Mouse (Mus musculus): ENCODE measurements at regions not wholly inside any gene's neighbourhood (a gene's known extent, or its start where the extent isn't known, plus 50 kb on each side); places are given as distances from the start of the nearest gene placed in this dataset.
"Not testable (repeated sequence)": the region's sequence is repeated elsewhere in the genome, so short reads cannot be mapped to it uniquely, and the experiment has no call there.

- H3K4me3 ChIP-seq (ENCODE audit: low read depth, low read length); H3K27me3 ChIP-seq (ENCODE audit: control insufficient read depth, insufficient read depth, low read length); H3K9ac ChIP-seq (replicated peaks; ENCODE audit: low read length); ATAC-seq (replicated peaks; ENCODE audit: insufficient number of reproducible peaks, low FRiP score, low TSS enrichment, low read depth); H3K9me3 ChIP-seq (replicated peaks; ENCODE audit: control insufficient read depth, low read length); H3K4me1 ChIP-seq (ENCODE audit: control insufficient read depth, insufficient read depth, low read length); H3K27ac ChIP-seq (replicated peaks; ENCODE audit: low read depth, low read length); H3K36me3 ChIP-seq (replicated peaks; ENCODE audit: control insufficient read depth, insufficient read depth, low read depth, low read length); DNase-seq (ENCODE audit: low spot score); H3K4me2 ChIP-seq (ENCODE audit: low read depth, low read length): not testable (repeated sequence)
Observed at GRCm38 (mm10) chr11:45424066-45424465, 427.8 kb upstream of the Clint1 start.

GRCm38 (mm10) chr11:45440937-45441720, 410.7 kb upstream of the Clint1 start:
- no peak for ATAC-seq (replicated peaks; ENCODE audit: insufficient number of reproducible peaks, low FRiP score, low TSS enrichment, low read depth)
- DNase-seq (ENCODE audit: low spot score), result peak; percentile 63
- Histone ChIP-seq H3K9me3 (replicated peaks; ENCODE audit: control insufficient read depth, low read length) (no peaks in the 10 kb centered on the region), H3K4me3 (ENCODE audit: low read depth, low read length) (no peak overlapping the region), H3K4me2 (ENCODE audit: low read depth, low read length) (no peak overlapping the region), H3K4me1 (ENCODE audit: control insufficient read depth, insufficient read depth, low read length) (no peaks in the 10 kb centered on the region), H3K36me3 (replicated peaks; ENCODE audit: control insufficient read depth, insufficient read depth, low read depth, low read length) (no peaks in the 10 kb centered on the region), H3K27me3 (ENCODE audit: control insufficient read depth, insufficient read depth, low read length) (no peaks in the 10 kb centered on the region), H3K27ac (replicated peaks; ENCODE audit: low read depth, low read length) (no peak overlapping the region), H3K9ac (replicated peaks; ENCODE audit: low read length) (no peak overlapping the region)
- 39% methylated on average over 3 of the region's 3 CpGs for WGBS

- 95% methylated on average over 2 of the region's 2 CpGs for WGBS
- Histone ChIP-seq H3K9ac (replicated peaks; ENCODE audit: low read length) (no peak overlapping the region), H3K27me3 (ENCODE audit: control insufficient read depth, insufficient read depth, low read length) (no peaks in the 10 kb centered on the region)
Observed at GRCm38 (mm10) chr11:45446512-45446911, 405.3 kb upstream of the Clint1 start.

GRCm38 (mm10) chr11:45454234-45454633, 397.6 kb upstream of the Clint1 start:
- Histone ChIP-seq H3K36me3 (replicated peaks; ENCODE audit: control insufficient read depth, insufficient read depth, low read depth, low read length) (no peaks in the 10 kb centered on the region), H3K27ac (replicated peaks; ENCODE audit: low read depth, low read length) (no peak overlapping the region), H3K9me3 (replicated peaks; ENCODE audit: control insufficient read depth, low read length) (no peaks in the 10 kb centered on the region), H3K4me1 (ENCODE audit: control insufficient read depth, insufficient read depth, low read length) (no peaks in the 10 kb centered on the region; the same call in 1 of the 2 replicates), H3K4me3 (ENCODE audit: low read depth, low read length) (no peak overlapping the region), H3K4me2 (ENCODE audit: low read depth, low read length) (no peak overlapping the region), H3K27me3 (ENCODE audit: control insufficient read depth, insufficient read depth, low read length) (no peaks in the 10 kb centered on the region), H3K9ac (replicated peaks; ENCODE audit: low read length) (no peak overlapping the region)
- 89% methylated on average over 5 of the region's 5 CpGs for WGBS
- DNase-seq (ENCODE audit: low spot score) (no peak), ATAC-seq (replicated peaks; ENCODE audit: insufficient number of reproducible peaks, low FRiP score, low TSS enrichment, low read depth) (no peak)

More at GRCm38 (mm10) chr11:45446512-45446911, 405.3 kb upstream of the Clint1 start:
- H3K27ac ChIP-seq (replicated peaks; ENCODE audit: low read depth, low read length), result no peak overlapping the region
- H3K4me1 ChIP-seq (ENCODE audit: control insufficient read depth, insufficient read depth, low read length), result no peaks in the 10 kb centered on the region; the same call in 1 of the 2 replicates
- no peaks in the 10 kb centered on the region for H3K9me3 ChIP-seq (replicated peaks; ENCODE audit: control insufficient read depth, low read length)
- ATAC-seq (replicated peaks; ENCODE audit: insufficient number of reproducible peaks, low FRiP score, low TSS enrichment, low read depth) (no peak), DNase-seq (ENCODE audit: low spot score) (no peak)
- no peaks in the 10 kb centered on the region for H3K36me3 ChIP-seq (replicated peaks; ENCODE audit: control insufficient read depth, insufficient read depth, low read depth, low read length)
- H3K4me3 ChIP-seq (ENCODE audit: low read depth, low read length), result no peak overlapping the region
- H3K4me2 ChIP-seq (ENCODE audit: low read depth, low read length), result no peak overlapping the region

GRCm38 (mm10) chr11:45454933-45455332, 396.9 kb upstream of the Clint1 start:
- no peak overlapping the region for H3K9ac ChIP-seq (replicated peaks; ENCODE audit: low read length)
- H3K27ac ChIP-seq (replicated peaks; ENCODE audit: low read depth, low read length), result no peak overlapping the region
- no peak overlapping the region for H3K4me3 ChIP-seq (ENCODE audit: low read depth, low read length)
- ATAC-seq (replicated peaks; ENCODE audit: insufficient number of reproducible peaks, low FRiP score, low TSS enrichment, low read depth), result no peak
- no peaks in the 10 kb centered on the region for H3K36me3 ChIP-seq (replicated peaks; ENCODE audit: control insufficient read depth, insufficient read depth, low read depth, low read length)
- WGBS, result 66% methylated on average over 3 of the region's 3 CpGs
- H3K27me3 ChIP-seq (ENCODE audit: control insufficient read depth, insufficient read depth, low read length), result no peaks in the 10 kb centered on the region
- no peak for DNase-seq (ENCODE audit: low spot score)
- H3K4me1 ChIP-seq (ENCODE audit: control insufficient read depth, insufficient read depth, low read length), result no peaks in the 10 kb centered on the region; the same call in 1 of the 2 replicates
- H3K4me2 ChIP-seq (ENCODE audit: low read depth, low read length), result no peak overlapping the region
- no peaks in the 10 kb centered on the region for H3K9me3 ChIP-seq (replicated peaks; ENCODE audit: control insufficient read depth, low read length)

- no peak overlapping the region for H3K4me2 ChIP-seq (ENCODE audit: low read depth, low read length)
- H3K27me3 ChIP-seq (ENCODE audit: control insufficient read depth, insufficient read depth, low read length), result no peaks in the 10 kb centered on the region
- no peak overlapping the region for H3K9ac ChIP-seq (replicated peaks; ENCODE audit: low read length)
- no peak overlapping the region for H3K4me3 ChIP-seq (ENCODE audit: low read depth, low read length)
- H3K36me3 ChIP-seq (replicated peaks; ENCODE audit: control insufficient read depth, insufficient read depth, low read depth, low read length), result no peaks in the 10 kb centered on the region
- no peaks in the 10 kb centered on the region for H3K9me3 ChIP-seq (replicated peaks; ENCODE audit: control insufficient read depth, low read length)
- H3K27ac ChIP-seq (replicated peaks; ENCODE audit: low read depth, low read length), result no peak overlapping the region; the same call in 1 of the 2 replicates
- DNase-seq (ENCODE audit: low spot score) (peak; percentile 20), ATAC-seq (replicated peaks; ENCODE audit: insufficient number of reproducible peaks, low FRiP score, low TSS enrichment, low read depth) (no peak)
- H3K4me1 ChIP-seq (ENCODE audit: control insufficient read depth, insufficient read depth, low read length), result no peaks in the 10 kb centered on the region
- 42% methylated on average over 3 of the region's 3 CpGs for WGBS
Observed at GRCm38 (mm10) chr11:45456724-45457123, 395.1 kb upstream of the Clint1 start.

- H3K4me2 ChIP-seq (ENCODE audit: low read depth, low read length), result no peak overlapping the region
Observed at GRCm38 (mm10) chr11:45457597-45457996, 394.3 kb upstream of the Clint1 start.

GRCm38 (mm10) chr11:45460000-45460792, 391.7 kb upstream of the Clint1 start:
- H3K4me2 ChIP-seq (ENCODE audit: low read depth, low read length), result no peak overlapping the region
- H3K9ac ChIP-seq (replicated peaks; ENCODE audit: low read length), result no peak overlapping the region
- WGBS, result 85% methylated on average over 11 of the region's 11 CpGs
- H3K36me3 ChIP-seq (replicated peaks; ENCODE audit: control insufficient read depth, insufficient read depth, low read depth, low read length), result no peaks in the 10 kb centered on the region
- no peak overlapping the region for H3K4me3 ChIP-seq (ENCODE audit: low read depth, low read length)
- H3K4me1 ChIP-seq (ENCODE audit: control insufficient read depth, insufficient read depth, low read length), result no peaks in the 10 kb centered on the region
- H3K9me3 ChIP-seq (replicated peaks; ENCODE audit: control insufficient read depth, low read length), result no peaks in the 10 kb centered on the region
- H3K27me3 ChIP-seq (ENCODE audit: control insufficient read depth, insufficient read depth, low read length), result no peaks in the 10 kb centered on the region
- no peak overlapping the region for H3K27ac ChIP-seq (replicated peaks; ENCODE audit: low read depth, low read length)
- ATAC-seq (replicated peaks; ENCODE audit: insufficient number of reproducible peaks, low FRiP score, low TSS enrichment, low read depth), result no peak
- DNase-seq (ENCODE audit: low spot score), result no peak

More at GRCm38 (mm10) chr11:45457597-45457996, 394.3 kb upstream of the Clint1 start:
- Histone ChIP-seq H3K9ac (replicated peaks; ENCODE audit: low read length) (no peak overlapping the region), H3K9me3 (replicated peaks; ENCODE audit: control insufficient read depth, low read length) (no peaks in the 10 kb centered on the region), H3K27ac (replicated peaks; ENCODE audit: low read depth, low read length) (no peak overlapping the region), H3K4me1 (ENCODE audit: control insufficient read depth, insufficient read depth, low read length) (no peaks in the 10 kb centered on the region), H3K36me3 (replicated peaks; ENCODE audit: control insufficient read depth, insufficient read depth, low read depth, low read length) (no peaks in the 10 kb centered on the region), H3K4me3 (ENCODE audit: low read depth, low read length) (no peak overlapping the region), H3K27me3 (ENCODE audit: control insufficient read depth, insufficient read depth, low read length) (no peaks in the 10 kb centered on the region)
- WGBS, result 69% methylated on average over 4 of the region's 4 CpGs
- no peak for DNase-seq (ENCODE audit: low spot score)
- no peak for ATAC-seq (replicated peaks; ENCODE audit: insufficient number of reproducible peaks, low FRiP score, low TSS enrichment, low read depth)
